Mouse (Mus musculus): ENCODE results near the gene Proser3. TPM values are rescaled to one million over a fixed set of nuclear protein-coding genes. Genes with fewer than 3 reads are reported as not detected.

The Proser3 gene
- polyA plus RNA-seq, 1 experiment: 8.5 TPM

DNA sequence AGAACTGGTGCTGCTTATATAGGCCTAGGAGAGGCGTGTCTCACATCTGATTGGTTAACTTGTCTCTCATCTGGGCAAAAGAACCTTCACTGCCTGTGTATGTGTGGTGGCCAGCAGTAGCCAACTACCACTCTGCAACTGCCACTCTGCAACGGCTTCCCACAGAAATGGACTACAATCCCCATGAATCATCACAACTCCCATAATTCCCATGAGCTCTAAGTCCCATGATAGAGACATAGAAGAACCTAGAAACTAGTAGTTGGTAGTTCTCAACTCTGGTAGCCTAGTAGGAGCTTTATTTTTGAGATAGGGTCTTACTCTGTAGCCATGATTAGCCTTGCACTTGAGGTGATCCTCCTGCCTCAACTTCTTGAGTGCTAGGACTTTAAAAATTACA lies 2.2 kb downstream of the Proser3 start:
- Histone ChIP-seq H3K4me3 (ENCODE audit: extremely low read depth, insufficient read depth, insufficient read length) (no peak overlapping the region), H3K27ac (ENCODE audit: insufficient read depth, low read length) (no peak overlapping the region), H3K4me1 (ENCODE audit: control insufficient read depth, insufficient read depth, insufficient read length) (peaks cover 5% of the 10 kb centered on the region), H3K27me3 (ENCODE audit: control insufficient read depth, insufficient read depth, low read length) (no peaks in the 10 kb centered on the region), H3K36me3 (ENCODE audit: control insufficient read depth, insufficient read depth, low read length) (no peaks in the 10 kb centered on the region)
- 79% methylated on average over 2 of the region's 2 CpGs for WGBS
- TF ChIP-seq CTCF (IDR thresholded peaks at IDR 0.05; ENCODE audit: extremely low read depth, insufficient read depth, insufficient read length, insufficient replicate concordance) (no peak), POLR2A (IDR thresholded peaks at IDR 0.05; ENCODE audit: low read depth, low read length) (no peak)
- DNase-seq (ENCODE audit: low read depth in 1 of 2, low spot score in 2 of 2): no peak

DNA sequence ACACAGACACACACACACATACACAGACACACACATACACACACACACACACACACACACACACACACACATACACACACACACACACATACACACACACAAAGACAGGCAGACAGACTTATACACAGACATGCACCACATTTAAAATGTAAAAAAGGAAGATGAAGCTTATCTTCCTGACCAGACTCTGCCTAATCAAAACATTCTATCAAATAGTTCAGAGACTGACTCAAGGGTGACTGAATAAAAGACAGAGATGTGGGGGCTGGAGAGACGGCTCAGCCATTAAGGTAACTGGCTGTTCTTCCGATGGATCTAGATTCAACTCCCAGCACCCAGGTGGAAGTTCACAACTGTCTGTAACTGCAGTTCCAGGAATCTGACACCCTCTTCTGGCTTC lies 7.8 kb downstream of the Proser3 start:
- WGBS: 76% methylated on average over 2 of the region's 2 CpGs
- no peak overlapping the region for H3K27ac ChIP-seq (ENCODE audit: insufficient read depth, low read length)
- no peak for TF ChIP-seq POLR2A (IDR thresholded peaks at IDR 0.05; ENCODE audit: low read depth, low read length)
- no peak for DNase-seq (ENCODE audit: low read depth in 1 of 2, low spot score in 2 of 2)
- H3K4me1 ChIP-seq (ENCODE audit: control insufficient read depth, insufficient read depth, insufficient read length): no peaks in the 10 kb centered on the region
- H3K27me3 ChIP-seq (ENCODE audit: control insufficient read depth, insufficient read depth, low read length): no peaks in the 10 kb centered on the region
- no peaks in the 10 kb centered on the region for H3K36me3 ChIP-seq (ENCODE audit: control insufficient read depth, insufficient read depth, low read length)
- H3K4me3 ChIP-seq (ENCODE audit: extremely low read depth, insufficient read depth, insufficient read length): no peak overlapping the region

DNA sequence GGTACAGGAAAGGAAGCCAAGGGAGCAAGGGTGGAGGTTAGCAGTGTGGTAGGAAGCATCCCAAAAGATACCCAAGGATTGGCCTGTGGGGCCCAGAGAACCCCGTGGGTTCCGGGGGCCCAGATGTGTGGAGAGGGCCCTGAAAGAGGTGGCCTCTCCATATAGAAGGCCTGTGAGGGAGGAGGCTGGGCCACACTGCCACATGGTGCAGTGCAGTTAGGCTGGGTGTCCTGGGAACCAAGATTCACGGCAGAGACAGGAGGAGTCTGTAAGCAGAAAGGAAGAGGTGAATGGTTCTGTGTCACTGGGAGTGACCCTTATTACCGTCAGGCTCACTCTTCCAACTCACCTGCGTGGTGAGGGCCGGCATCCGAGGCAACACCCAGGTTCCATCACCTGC lies 11.5 kb downstream of the Proser3 start:
- Histone ChIP-seq H3K27me3 (ENCODE audit: control insufficient read depth, insufficient read depth, low read length) (no peaks in the 10 kb centered on the region), H3K27ac (ENCODE audit: insufficient read depth, low read length) (no peak overlapping the region), H3K4me3 (ENCODE audit: extremely low read depth, insufficient read depth, insufficient read length) (no peak overlapping the region), H3K4me1 (ENCODE audit: control insufficient read depth, insufficient read depth, insufficient read length) (no peaks in the 10 kb centered on the region; the same call in 1 of the 2 replicates), H3K36me3 (ENCODE audit: control insufficient read depth, insufficient read depth, low read length) (no peaks in the 10 kb centered on the region)
- 94% methylated on average over 7 of the region's 7 CpGs for WGBS
- no peak for TF ChIP-seq CTCF (IDR thresholded peaks at IDR 0.05; ENCODE audit: extremely low read depth, insufficient read depth, insufficient read length, insufficient replicate concordance)
- no peak for TF ChIP-seq POLR2A (IDR thresholded peaks at IDR 0.05; ENCODE audit: low read depth, low read length)
- DNase-seq (ENCODE audit: low read depth in 1 of 2, low spot score in 2 of 2): no peak

DNA sequence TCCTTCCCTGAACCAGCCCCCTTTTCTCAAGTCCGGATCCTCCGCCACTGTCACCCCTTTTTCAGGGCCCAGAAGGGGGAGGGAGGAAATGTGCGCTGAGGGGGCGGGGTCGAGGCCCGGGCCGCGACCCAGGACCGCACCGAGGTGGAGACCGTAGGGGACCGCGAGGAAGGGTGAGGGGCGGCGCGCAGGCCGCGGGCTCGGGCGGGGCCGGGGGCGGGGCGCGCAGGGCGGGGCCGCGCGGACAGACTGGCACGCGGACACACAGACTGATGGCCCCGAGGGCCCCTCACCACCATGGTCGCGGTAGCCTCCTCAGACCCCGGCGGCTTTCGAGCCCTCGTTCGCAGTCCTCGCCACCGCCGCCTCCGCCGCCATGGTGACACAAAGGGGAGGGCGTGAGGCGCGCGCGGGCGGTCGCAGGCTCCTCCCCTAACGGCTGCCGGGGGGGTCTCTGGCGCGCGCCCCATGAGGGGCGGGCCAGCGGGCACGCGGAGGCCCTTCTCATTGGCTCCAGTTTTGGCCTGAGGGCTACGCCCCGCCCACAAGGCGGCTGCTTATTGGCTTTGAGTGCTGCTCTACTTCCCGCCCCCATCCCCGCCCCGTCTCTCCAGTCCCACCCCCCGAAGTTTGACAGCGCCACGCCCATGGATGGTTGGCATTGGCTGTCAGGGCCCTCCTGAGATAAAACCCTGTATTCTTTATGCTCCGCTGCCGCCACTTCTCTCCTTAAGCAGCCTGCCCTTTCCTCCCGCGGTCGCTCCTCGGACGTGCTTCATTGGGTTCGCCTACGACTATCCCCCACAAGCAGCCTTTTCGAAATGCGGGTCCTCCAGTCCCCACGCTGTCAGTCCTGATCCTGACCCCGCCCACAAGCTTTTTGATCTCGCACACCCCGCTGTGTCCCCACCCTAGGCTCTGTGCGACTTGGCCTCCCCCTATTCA lies 17.2 kb downstream of the Proser3 start, which contains the start of gene Arhgap33:
TSS of gene Arhgap33 (minus strand) at position 428 of the 945 bp plus-strand sequence.
- Histone ChIP-seq H3K4me3 (ENCODE audit: extremely low read depth, insufficient read depth, insufficient read length) (peak within 1 kb of the TSS; percentile 69), H3K4me1 (ENCODE audit: control insufficient read depth, insufficient read depth, insufficient read length) (no peaks in the 10 kb centered on the region; the same call in 1 of the 2 replicates), H3K36me3 (ENCODE audit: control insufficient read depth, insufficient read depth, low read length) (0 out of 2 replicates have a peak, but pooled peaks cover 1% of the 10 kb centered on the region), H3K27ac (ENCODE audit: insufficient read depth, low read length) (no peak within 1 kb of the TSS), H3K27me3 (ENCODE audit: control insufficient read depth, insufficient read depth, low read length) (no peaks in the 10 kb centered on the region)
- whole genome bisulfite sequencing: under 1% methylated on average over 80 of the region's 84 CpGs
- no peak for TF ChIP-seq CTCF (IDR thresholded peaks at IDR 0.05; ENCODE audit: extremely low read depth, insufficient read depth, insufficient read length, insufficient replicate concordance)
- TF ChIP-seq POLR2A (IDR thresholded peaks at IDR 0.05; ENCODE audit: low read depth, low read length): no peak
- DNase-seq (ENCODE audit: low read depth in 1 of 2, low spot score in 2 of 2): peak; percentile 92 to 93

DNA sequence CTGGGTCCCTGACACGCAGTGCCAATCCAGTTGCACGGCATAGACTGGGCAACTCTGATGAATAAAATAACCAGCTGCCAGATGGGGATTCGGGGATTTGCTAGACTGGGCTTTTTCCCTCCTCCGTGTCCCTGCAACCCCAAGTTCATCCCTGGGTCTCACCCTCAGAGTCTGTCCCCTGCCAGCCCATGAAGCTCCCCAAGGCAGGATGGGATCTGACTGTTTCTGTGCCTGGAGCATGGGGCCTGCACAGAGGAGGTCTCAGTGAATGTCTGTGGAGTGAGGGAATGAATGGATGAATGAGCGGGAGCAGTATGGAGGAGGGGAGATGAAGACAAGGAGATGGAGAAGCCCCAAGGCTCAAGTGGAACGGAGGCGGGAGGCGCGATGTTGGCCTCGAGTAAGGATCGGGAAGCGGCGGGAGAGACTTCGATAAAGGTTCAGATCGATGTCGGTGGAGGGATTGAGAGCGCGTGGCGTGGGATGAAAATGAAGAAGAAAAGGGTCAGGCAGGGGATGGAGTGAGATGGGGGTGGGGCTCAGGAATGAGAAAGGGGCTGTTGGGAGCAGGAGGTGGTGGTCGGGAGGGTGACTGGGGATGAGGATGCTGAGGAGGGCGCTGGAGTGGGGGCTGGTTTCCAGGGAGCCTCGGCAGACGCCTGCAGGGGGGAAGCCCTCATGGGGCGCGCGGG lies 18.0 kb downstream of the Proser3 start:
- Histone ChIP-seq H3K4me1 (ENCODE audit: control insufficient read depth, insufficient read depth, insufficient read length) (no peaks in the 10 kb centered on the region; the same call in 1 of the 2 replicates), H3K27ac (ENCODE audit: insufficient read depth, low read length) (no peak overlapping the region), H3K27me3 (ENCODE audit: control insufficient read depth, insufficient read depth, low read length) (no peaks in the 10 kb centered on the region), H3K36me3 (ENCODE audit: control insufficient read depth, insufficient read depth, low read length) (0 out of 2 replicates have a peak, but pooled peaks cover 3% of the 10 kb centered on the region), H3K4me3 (ENCODE audit: extremely low read depth, insufficient read depth, insufficient read length) (peak overlapping the region; percentile 69)
- 38% methylated on average over 24 of the region's 26 CpGs for WGBS
- TF ChIP-seq CTCF (IDR thresholded peaks at IDR 0.05; ENCODE audit: extremely low read depth, insufficient read depth, insufficient read length, insufficient replicate concordance): no peak
- no peak for TF ChIP-seq POLR2A (IDR thresholded peaks at IDR 0.05; ENCODE audit: low read depth, low read length)
- peak in 1 of 2 experiments; percentile 16 for DNase-seq (ENCODE audit: low read depth in 1 of 2, low spot score in 2 of 2)

DNA sequence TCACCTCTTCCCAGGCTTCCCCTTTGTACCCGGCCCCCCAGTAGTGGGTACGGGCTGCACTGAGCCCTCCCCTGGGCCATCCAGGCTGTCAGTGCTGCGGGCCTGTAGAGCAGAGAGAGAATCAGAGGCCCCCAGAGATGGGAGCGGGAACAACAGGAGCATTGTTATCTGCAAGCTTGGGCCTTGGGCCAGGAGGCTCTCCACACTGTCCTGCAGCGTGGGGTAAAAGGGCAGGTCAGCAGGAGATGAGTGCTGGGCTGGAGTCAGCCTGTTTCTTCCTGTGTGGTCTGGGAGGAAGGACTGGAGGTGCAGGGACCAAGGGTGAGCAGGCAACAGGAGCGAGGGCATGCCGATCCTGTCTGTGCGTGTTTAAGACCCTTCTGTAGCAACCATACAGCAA lies 19.2 kb downstream of the Proser3 start:
- no peak overlapping the region for H3K27ac ChIP-seq (ENCODE audit: insufficient read depth, low read length)
- TF ChIP-seq CTCF (IDR thresholded peaks at IDR 0.05; ENCODE audit: extremely low read depth, insufficient read depth, insufficient read length, insufficient replicate concordance) (no peak), POLR2A (IDR thresholded peaks at IDR 0.05; ENCODE audit: low read depth, low read length) (no peak)
- H3K4me1 ChIP-seq (ENCODE audit: control insufficient read depth, insufficient read depth, insufficient read length): no peaks in the 10 kb centered on the region; the same call in 1 of the 2 replicates
- 84% methylated on average over 8 of the region's 8 CpGs for WGBS
- DNase-seq (ENCODE audit: low read depth in 1 of 2, low spot score in 2 of 2): no peak
- no peak overlapping the region for H3K4me3 ChIP-seq (ENCODE audit: extremely low read depth, insufficient read depth, insufficient read length)
- peaks cover 3% of the 10 kb centered on the region; the same call in 1 of the 2 replicates for H3K36me3 ChIP-seq (ENCODE audit: control insufficient read depth, insufficient read depth, low read length)
- no peaks in the 10 kb centered on the region for H3K27me3 ChIP-seq (ENCODE audit: control insufficient read depth, insufficient read depth, low read length)
